Mouse (Mus musculus): ENCODE data around the gene Raly. TPM values are rescaled to one million over a fixed set of nuclear protein-coding genes. Genes with fewer than 3 reads are reported as not detected.
A peak's percentile ranks its signal among the peaks of the same experiment; 100 is the strongest.

The Raly gene
- total RNA-seq, 2 experiments from 2014 or later = 93.2 to 101 TPM

- no peak overlapping the region for H3K4me3 ChIP-seq
- DNase-seq (ENCODE audit: extremely low spot score in 1 of 2, low spot score in 2 of 2) = no peak
- H3K27ac ChIP-seq = no peak overlapping the region
- intact Hi-C loops (cut with DNase I) = no loop called here
- TF ChIP-seq CTCF (IDR thresholded peaks at IDR 0.05) = no peak
Observed at GRCm38 (mm10) chr2:154786776-154787175, 4.1 kb upstream of the Raly start.

- Histone ChIP-seq H3K4me3 (no peak overlapping the region), H3K27ac (no peak overlapping the region)
- no peak for TF ChIP-seq CTCF (IDR thresholded peaks at IDR 0.05)
- intact Hi-C loops (cut with DNase I) = no loop called here
- DNase-seq (ENCODE audit: extremely low spot score in 1 of 2, low spot score in 2 of 2) = no peak
Observed at GRCm38 (mm10) chr2:154789381-154789780, 1.5 kb upstream of the Raly start.

- Histone ChIP-seq H3K27ac (peak overlapping the region; percentile 100), H3K4me3 (peak overlapping the region; percentile 96)
- intact Hi-C loops (cut with DNase I) = no loop called here
- no peak for DNase-seq (ENCODE audit: extremely low spot score in 1 of 2, low spot score in 2 of 2)
- TF ChIP-seq CTCF (IDR thresholded peaks at IDR 0.05) = no peak; the same call in 1 of the 2 replicates
Observed at GRCm38 (mm10) chr2:154789977-154790655, 780 bp upstream of the Raly start.

- intact Hi-C loops (cut with DNase I) = no loop called here
- no peak for TF ChIP-seq CTCF (IDR thresholded peaks at IDR 0.05)
- Histone ChIP-seq H3K27ac (peak overlapping the region; percentile 100), H3K4me3 (peak overlapping the region; percentile 96)
- peak; percentile 64 to 71 for DNase-seq (ENCODE audit: extremely low spot score in 1 of 2, low spot score in 2 of 2)
Observed at GRCm38 (mm10) chr2:154791661-154792642, 1.1 kb downstream of the Raly start.

GRCm38 (mm10) chr2:154803372-154803771 lies 12.5 kb downstream of the Raly start:
- no peak for TF ChIP-seq CTCF (IDR thresholded peaks at IDR 0.05)
- Histone ChIP-seq H3K4me3 (no peak overlapping the region), H3K27ac (no peak overlapping the region)
- no peak for DNase-seq (ENCODE audit: extremely low spot score in 1 of 2, low spot score in 2 of 2)
- intact Hi-C loops (cut with DNase I) = no loop called here

GRCm38 (mm10) chr2:154803845-154804244 lies 12.9 kb downstream of the Raly start:
- Histone ChIP-seq H3K4me3 (no peak overlapping the region), H3K27ac (no peak overlapping the region)
- TF ChIP-seq CTCF (IDR thresholded peaks at IDR 0.05) = no peak
- no peak for DNase-seq (ENCODE audit: extremely low spot score in 1 of 2, low spot score in 2 of 2)
- intact Hi-C loops (cut with DNase I) = no loop called here

- H3K4me3 ChIP-seq = no peak overlapping the region
- TF ChIP-seq CTCF (IDR thresholded peaks at IDR 0.05) = no peak
- no peak overlapping the region for H3K27ac ChIP-seq
- no peak for DNase-seq (ENCODE audit: extremely low spot score in 1 of 2, low spot score in 2 of 2)
- intact Hi-C loops (cut with DNase I) = no loop called here
Observed at GRCm38 (mm10) chr2:154807689-154808088, 16.8 kb downstream of the Raly start.

GRCm38 (mm10) chr2:154809107-154809762 lies 18.3 kb downstream of the Raly start:
- TF ChIP-seq CTCF (IDR thresholded peaks at IDR 0.05) = peak; percentile 8; the same call in 1 of the 2 replicates
- H3K27ac ChIP-seq = no peak overlapping the region
- no peak for DNase-seq (ENCODE audit: extremely low spot score in 1 of 2, low spot score in 2 of 2)
- no peak overlapping the region for H3K4me3 ChIP-seq
- intact Hi-C loops (cut with DNase I) = no loop called here

GRCm38 (mm10) chr2:154810821-154811220 lies 19.9 kb downstream of the Raly start:
- H3K27ac ChIP-seq = no peak overlapping the region

GRCm38 (mm10) chr2:154813426-154813825 lies 22.5 kb downstream of the Raly start:
- Histone ChIP-seq H3K27ac (no peak overlapping the region), H3K4me3 (no peak overlapping the region)
- DNase-seq (ENCODE audit: extremely low spot score in 1 of 2, low spot score in 2 of 2) = no peak
- intact Hi-C loops (cut with DNase I) = no loop called here
- TF ChIP-seq CTCF (IDR thresholded peaks at IDR 0.05) = no peak

More at GRCm38 (mm10) chr2:154810821-154811220, 19.9 kb downstream of the Raly start:
- no peak for TF ChIP-seq CTCF (IDR thresholded peaks at IDR 0.05)
- H3K4me3 ChIP-seq = no peak overlapping the region
- intact Hi-C loops (cut with DNase I) = no loop called here
- no peak for DNase-seq (ENCODE audit: extremely low spot score in 1 of 2, low spot score in 2 of 2)

- DNase-seq (ENCODE audit: extremely low spot score in 1 of 2, low spot score in 2 of 2) = no peak
- no peak for TF ChIP-seq CTCF (IDR thresholded peaks at IDR 0.05)
- intact Hi-C loops (cut with DNase I) = no loop called here
- Histone ChIP-seq H3K27ac (no peak overlapping the region), H3K4me3 (no peak overlapping the region)
Observed at GRCm38 (mm10) chr2:154817089-154817488, 26.2 kb downstream of the Raly start.

GRCm38 (mm10) chr2:154817788-154818187 lies 26.9 kb downstream of the Raly start:
- H3K27ac ChIP-seq = no peak overlapping the region
- intact Hi-C loops (cut with DNase I) = no loop called here
- TF ChIP-seq CTCF (IDR thresholded peaks at IDR 0.05) = peak; percentile 64
- peak in 1 of 2 experiments; percentile 50 for DNase-seq (ENCODE audit: extremely low spot score in 1 of 2, low spot score in 2 of 2)
- no peak overlapping the region for H3K4me3 ChIP-seq

Measured in left cerebral cortex, adult 2 months (tissue).